Mouse (Mus musculus) layer of hippocampus, postnatal 10 days (tissue): ENCODE results near the gene Ubtd2. TPM values are rescaled to one million over a fixed set of nuclear protein-coding genes. Genes with fewer than 3 reads are reported as not detected.
A peak's percentile ranks its signal among the peaks of the same experiment; 100 is the strongest.

Experiments
- DNase-seq, 2 experiments: peaks; one replicate each; pipeline ENCODE4 v3.0.0; 2021; ENCODE audit warnings: low spot score in 2 of 2
- total RNA-seq, 2 experiments: library from RNA; stranded (reverse); gene quantifications; 2 replicates each; pipeline ENCODE4 v1.2.3; 2021

The Ubtd2 gene
- total RNA-seq, 2 experiments from 2014 or later, result 45.3 to 45.5 TPM

DNA sequence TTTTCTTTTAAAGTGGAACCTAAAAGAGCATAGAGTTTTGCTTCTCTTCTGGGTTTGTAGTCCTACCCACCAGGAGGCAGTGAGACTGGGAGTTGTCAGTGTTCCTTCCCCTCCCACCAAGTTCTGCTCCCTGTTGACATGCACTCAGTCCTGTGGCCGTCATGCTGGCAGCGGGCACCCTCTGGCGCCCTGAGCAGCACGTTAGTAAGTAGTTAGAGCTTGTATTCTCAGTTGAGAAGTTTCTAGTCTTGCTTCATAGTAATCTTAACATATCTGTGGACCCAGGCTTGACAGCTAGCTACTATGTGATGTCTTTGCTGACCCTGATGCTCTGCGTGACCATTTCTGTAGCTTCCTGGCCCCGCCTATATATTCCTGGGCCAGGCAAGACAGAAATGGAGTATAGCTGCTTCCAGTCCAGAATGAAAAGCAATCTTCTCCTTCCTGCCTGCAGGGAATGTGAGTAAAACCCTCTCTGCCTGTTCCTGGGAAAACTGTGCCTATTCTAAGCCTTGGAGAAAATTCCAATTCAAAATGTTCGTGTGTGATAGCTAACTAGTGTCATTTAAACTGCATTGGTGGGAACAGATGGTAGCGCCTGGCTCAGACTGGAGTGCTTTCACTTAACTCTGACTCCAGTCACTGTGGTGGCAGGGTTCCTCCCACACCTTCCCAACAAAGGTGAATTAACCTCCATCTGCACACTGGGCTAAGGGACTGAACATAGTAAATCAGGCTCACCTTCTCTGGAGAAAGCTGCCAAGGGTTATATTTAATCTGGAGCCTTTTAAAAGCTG lies 61.9 kb downstream of the Ubtd2 start:
- peak in 1 of 2 experiments; percentile 38 for DNase-seq

DNA sequence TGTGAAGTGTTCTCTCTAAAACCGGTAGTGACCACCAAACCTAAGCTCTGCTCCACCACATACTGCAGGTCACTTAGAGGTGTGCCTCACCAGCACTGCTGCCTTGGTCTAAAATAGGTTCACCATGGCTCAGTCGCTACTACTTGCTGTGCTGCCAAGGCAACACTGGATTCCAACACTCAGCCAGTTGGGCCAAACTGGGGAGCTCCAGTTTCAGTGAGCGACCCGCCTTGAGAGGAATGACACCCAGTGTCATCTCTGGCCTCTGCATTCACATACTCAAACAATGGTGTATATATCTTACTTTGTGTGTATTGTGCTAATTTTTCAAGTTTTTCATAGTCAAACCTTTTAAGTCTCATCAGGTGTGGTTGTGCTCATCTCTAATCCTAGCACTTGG lies 63.6 kb downstream of the Ubtd2 start:
- DNase-seq, result no peak

DNA sequence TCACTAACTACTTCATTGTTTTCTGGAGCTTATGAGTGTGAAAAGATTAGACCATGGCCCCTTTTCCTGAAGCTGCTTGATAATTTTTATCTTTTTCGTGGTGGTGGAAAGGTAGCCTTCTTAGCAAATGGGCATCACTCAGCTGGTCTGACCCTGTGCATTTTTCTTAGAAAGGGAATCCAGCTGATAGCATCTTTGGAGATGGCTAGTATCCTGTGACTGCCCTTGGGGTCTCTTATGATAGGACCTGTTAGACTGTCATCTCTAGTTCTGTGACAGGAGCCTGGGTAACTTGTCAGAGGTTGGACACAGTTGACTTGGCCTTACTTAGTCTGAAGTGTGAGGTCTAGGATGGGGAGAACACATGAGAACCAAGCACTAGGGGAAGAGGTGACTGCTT lies 64.2 kb downstream of the Ubtd2 start:
- no peak for DNase-seq

DNA sequence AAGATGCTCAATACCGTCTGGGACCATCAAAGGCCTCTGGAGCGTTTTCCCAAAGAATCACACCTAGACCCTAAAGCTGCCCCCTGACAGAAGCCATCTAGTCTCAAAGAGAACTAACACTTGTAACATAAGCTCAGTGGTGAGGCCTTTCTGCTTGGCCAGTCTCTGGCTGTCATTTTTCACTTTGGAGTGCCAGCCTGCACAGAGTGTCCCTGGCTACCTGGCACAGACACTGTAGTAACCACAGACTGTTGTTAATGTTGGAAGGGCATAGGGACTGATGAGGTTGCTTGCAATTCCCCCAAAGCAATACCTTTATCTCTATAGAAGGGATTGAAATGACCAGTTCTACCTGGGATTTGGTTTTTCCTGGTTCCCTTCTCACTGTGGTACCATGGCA lies 66.1 kb downstream of the Ubtd2 start:
- DNase-seq, result no peak

DNA sequence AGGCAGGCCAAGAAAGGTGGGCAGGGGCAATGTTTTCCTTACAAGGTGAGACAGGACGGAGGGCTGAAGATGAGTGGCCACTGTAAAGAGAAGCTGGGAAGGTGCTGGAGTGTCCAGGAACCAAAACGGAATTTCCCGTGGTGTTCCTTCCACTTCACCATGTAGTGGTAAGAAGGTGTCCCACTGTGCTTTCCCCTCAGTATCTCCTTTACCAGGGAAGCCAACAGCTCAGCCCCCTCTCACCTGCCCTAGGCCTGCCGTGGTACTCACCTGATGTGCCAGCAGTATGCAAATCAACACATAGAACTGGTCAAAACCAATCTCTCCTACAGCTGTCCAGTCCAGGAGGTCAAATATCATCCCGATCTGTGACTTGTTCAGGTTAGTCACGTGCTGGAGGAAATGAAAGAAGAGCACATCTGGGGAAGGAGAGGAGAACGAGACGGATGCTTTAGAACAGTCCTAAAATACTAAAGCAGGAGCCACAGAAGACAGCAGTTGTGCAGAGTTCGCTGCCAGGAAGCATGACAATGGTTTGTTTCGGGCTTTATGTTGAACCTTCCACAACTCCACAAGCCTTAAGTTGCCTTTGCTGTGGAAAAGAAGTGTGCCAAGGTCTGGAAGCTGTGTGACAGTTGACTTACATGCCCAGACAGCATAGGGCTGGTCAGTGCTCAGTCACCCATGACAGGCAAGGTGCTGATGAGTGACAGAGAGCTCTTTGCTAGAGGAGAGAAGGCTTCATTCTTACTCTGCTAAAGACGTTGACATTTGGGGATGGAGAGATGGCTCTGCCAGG lies 69.2 kb downstream of the Ubtd2 start:
- no peak for DNase-seq

DNA sequence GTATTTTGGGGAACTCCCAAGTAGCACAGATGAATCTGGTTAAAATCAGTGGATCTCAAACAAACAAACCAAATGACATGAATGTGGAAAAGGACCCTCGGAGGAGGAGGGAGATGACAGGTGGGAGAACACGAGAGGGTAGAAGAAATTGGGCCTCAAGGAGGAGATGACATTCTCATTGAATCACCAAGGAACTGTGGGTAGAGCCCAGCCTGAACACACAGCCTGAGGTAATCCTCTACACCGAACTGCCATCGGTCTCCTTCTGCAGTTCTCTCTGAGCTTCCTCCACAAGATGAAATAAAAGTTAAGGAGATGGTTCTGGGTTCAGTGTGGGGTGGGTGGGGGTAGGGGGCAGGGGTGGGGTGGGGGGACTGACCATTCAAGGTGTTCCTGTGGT lies 71.8 kb downstream of the Ubtd2 start:
- no peak for DNase-seq

DNA sequence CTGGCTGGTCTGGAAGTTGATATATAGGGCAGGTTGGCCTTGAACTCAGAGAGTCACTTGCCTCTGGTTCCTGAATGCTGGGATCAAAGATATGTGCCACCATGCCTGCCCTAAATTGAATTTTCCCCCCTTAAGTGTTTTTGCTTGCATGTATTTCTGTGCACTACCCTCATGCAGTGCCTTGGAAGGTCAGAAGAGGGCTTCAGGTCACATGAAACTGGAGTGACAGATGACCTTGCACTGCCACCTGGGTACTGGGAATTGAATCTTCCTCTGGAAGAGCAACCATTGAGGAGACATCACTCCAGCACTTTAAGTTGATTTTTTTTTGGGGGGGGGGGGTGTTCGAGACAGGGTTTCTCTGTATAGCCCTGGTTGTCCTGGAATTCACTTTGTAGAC lies 75.0 kb downstream of the Ubtd2 start:
- no peak for DNase-seq

DNA sequence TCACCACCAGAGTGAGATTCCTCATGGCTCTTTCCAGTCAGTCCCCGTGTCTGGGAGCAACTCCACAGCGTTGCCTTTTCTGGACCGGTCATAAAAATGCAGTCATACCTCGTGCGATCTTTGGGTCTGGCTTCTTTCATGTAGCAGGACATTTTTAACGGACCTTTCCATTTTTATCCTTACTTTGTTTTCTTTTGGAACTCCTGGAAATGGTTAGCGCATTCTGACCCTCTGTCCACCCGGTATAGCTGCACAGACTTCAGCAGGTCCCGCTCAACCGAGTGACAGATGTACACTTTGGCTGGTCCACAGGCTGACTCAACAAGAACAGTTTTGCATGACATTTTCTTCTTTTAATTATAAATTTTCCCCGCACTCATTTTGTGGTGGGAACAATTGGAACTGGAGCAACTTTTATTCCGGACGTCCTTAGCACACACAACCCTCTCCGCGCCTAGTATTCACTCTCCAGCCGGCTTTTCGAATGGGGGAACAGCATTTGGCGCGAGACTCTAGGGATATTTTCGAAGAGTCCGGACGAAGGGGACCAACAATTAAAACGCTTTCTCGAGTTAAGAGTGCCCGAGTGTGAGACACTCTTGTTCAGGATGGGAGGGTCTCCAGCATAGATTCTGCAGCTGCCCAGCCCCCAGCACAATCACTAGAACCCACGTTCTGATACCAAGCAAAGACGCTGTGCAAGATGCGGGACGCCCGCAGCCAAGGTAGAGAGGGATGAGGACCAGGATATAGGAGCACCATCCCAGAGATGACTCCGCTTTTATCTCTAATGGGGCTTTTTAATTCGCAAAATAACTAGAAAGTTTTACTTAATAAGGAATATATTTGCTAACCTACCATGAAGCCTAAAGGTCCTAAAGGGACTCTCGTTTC lies 76.9 kb downstream of the Ubtd2 start, which contains the start of gene Efcab9:
Gene Efcab9 (minus strand): TSS at position 211 of the 894 bp plus-strand sequence.
- DNase-seq, result no peak

DNA sequence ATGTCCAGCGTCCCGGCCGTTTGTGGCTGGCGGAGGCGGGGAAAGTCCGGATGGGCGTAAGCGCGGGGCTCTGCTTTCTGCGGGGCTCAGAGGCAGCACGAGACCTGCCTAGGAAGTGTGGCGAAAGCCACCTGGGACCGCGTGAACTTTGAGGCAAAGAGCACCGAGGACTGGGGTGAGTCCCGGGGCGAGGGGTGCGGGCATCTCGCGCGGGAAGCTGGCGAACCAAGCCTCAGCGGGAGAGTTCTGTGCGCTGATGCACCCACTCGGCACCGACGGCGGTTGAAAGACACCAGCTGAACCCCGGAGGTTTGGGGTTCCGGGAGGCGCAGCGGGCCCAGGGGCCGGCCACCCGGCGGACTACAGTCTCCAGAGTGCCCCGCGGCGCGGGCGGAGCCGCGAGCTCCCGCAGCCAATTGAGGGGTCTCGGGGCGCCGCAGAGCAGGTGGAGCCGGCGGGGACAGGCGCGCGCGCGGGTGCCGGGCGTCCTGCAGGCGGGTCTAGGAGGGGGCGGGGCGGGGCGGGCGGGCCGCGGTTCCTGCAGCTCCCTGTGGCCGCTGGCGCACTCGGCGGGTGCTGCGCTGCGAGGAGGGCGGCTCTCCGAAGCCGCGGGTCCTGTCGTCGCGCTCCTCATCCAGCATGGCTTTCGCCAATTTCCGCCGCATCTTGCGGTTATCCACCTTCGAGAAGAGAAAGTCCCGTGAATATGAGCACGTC lies 77.8 kb downstream of the Ubtd2 start, which contains the start of gene Stk10:
Gene Stk10 (plus strand): TSS at position 541 of the 717 bp plus-strand sequence.
- DNase-seq, result peak; percentile 85 to 91

DNA sequence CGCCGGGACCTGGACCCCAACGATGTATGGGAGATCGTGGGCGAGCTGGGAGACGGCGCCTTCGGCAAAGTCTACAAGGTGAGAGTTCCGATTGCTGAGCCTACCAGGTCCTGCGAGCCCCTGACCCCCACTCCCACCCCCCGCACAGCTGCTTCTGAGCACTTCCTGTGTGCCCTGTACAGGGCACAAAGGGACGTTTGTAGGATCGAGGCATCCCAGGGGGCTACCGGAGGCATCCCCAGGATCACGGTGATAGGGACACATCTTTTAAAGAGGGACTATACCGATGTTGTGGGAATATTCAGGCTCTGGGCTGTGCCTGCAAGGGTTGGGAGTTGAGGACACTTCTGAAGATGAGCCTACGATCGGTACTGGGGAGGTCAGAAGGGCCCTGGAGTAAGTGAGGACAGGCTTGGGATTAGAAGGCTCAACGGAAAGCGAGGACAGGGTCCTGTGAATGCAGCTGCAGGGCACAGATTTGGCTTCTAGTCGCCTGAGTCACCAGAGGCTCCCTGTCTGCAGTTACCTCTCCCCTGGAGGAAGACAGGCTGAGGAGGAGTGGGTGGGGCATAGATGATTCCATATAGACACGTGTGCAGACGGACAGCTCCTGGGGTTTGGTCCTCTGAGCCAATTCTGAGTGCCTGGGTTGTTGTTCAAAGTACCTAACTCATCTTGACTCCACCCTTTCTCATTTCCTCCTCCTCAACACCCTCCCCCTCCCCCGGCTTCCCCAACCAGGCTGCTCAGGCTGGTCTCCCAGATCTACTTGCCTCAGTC lies 78.5 kb downstream of the Ubtd2 start:
- DNase-seq, result no peak

DNA sequence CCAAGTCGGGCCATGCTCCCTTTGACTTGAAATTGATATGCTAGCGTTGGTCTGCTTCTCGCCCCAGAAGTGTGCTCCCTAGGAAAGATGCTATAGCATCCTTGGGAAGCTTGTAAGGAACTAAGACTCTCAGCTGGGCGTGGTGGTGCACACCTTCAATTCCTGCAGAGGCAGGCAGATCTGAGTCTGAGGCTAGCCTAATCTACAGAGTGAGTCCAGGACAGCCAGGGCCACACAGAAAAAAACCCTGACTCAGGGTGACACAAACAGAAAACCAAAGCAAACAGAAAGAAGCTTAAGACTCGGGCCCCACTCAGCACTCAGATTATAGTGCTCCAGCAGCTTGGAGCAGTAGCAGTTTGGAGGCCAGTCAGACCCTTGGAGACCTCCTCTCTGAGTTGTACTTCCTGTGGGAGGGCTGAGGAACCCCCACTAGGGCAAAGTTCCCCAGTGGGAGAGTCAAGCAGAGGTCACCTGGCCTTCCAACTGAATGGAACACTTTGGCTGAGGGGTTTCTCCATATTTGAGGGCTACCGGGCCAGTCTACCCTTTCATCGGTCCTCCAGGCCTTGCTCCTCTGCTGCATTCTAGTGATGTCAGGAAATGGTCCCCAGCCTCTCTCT lies 79.4 kb downstream of the Ubtd2 start:
- DNase-seq, result no peak

DNA sequence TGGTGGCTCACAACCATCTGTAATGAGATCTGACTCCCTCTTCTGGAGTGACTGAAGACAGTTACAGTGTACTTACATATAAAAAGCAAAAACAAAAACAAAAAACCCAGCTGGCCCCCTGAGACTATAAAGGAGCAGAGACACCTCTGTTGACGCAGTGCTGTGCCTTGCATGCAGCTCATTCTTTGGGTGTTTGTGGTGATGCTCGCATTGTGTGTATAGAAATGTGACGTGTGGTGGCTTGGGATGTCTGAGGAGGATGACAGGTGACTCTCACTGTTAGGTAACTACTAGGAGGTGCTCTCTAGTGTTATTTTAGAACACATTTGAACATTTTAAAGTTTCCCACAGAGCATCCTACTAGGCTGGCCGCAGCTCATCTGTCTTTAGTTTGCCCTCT lies 80.5 kb downstream of the Ubtd2 start:
- no peak for DNase-seq

DNA sequence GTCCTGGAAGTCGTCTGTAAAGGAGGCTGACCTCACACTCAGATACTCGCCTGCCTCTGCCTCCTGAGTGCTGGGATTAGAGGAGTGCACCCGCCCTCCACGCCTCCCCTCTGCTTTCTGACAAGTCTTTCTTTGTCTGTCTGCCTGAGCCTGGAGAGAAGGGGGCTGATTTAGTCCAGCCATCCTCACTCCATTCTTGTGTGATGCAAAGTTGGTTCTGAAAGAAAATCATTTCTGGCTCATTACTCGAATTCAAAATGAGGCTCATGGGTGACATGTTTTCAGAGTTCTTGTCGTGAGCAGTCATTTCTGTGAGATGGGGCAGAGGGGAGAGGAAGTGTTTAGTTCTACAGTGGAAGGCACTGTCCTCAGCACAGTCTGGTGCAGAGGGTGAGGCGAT lies 81.8 kb downstream of the Ubtd2 start:
- no peak for DNase-seq

DNA sequence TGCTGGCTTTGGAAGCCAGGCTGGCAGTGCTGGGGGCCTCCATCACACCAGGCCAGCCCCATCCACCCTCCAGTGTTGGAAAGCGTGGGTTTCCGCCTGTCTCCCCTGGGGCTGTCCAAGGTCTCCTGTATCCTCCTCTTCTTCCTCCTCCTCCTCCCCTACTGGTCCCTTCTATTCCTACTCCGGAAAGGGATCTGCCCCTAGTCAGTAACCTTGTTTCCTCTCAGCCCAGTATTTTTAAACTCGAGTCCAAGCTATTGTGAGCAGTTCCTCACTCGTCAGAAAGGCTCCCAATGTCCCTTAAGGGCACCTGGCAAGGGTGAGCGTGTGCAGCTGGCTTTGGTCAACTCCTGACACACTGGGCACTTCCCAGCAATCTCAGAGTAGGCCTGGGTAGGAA lies 83.3 kb downstream of the Ubtd2 start:
- DNase-seq, result no peak

DNA sequence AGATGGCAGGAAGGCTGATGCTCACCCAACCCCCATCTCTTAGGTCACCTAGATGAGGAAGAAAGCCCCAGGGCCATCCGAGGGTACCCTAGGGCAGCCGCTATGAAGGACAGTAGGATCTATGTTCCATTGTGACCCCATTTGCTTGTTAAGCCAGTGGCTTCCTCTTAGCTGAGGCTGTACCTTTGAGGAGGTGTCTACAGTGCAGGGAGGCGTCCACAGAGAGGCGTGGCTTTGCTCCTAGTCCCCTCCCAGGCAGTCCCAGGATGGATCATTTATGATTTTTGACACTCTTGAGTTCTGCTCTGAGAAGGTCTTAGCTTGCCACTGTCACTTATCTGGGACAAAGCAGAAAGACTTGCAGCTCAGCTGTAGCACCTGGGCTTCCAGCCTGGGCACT lies 83.7 kb downstream of the Ubtd2 start:
- no peak for DNase-seq

DNA sequence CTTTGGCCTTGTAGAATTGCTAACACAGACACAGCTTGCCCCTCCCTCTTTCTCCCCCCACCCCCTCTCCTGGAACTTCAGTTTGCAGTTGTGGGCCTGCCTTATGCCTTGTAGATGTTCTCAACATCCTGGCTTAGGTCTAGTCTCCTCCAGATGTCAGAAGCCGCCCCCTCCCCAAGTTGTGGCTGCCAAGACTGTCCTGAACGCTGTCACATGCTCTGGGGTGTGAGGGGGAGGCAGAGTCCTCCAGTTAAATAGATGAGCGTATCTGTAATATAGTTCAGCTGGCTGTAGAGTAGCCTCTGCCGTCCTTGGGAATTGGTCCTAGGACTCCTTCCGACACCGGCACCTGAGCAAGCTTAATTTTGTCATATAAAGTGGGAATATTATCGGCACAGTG lies 84.5 kb downstream of the Ubtd2 start:
- no peak for DNase-seq

DNA sequence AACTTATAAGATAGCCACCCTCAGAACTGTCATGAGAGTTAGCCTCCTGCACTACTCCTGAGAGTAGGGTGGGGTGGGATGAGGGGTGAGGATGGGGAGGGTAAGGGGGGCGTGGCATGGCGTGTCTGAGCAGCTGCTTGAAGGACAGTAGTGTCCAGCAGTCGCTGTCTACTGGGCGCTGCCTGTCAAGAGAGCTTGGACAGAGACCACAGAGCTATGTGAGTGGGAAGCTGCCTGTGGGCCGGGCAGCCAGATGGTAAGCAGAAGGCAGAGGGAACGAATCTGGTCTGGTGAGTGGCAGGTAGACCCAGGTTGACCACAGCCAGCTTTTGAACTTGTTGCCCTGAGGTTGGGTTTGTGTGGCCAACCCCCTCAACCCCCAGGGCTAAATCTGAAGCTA lies 85.3 kb downstream of the Ubtd2 start:
- DNase-seq, result no peak

DNA sequence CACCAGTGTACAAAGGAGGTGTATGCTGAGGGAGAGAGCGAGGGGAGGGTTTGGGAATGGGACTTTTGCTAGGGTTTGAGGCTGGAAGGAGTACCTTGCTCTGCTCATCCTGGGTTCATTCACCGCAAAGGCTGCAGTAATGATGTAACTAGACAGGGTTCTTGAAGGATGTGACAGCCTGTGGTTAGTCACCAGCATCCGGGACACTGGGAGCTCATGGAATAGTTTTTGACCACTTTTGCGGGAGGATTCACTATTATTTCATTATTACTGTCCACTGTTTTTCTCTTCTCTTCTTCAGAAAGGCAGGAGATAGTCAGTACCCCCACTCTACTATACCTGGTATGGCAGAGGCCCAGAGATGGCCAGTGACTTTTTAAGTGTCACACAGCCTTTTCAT lies 87.0 kb downstream of the Ubtd2 start:
- no peak for DNase-seq

DNA sequence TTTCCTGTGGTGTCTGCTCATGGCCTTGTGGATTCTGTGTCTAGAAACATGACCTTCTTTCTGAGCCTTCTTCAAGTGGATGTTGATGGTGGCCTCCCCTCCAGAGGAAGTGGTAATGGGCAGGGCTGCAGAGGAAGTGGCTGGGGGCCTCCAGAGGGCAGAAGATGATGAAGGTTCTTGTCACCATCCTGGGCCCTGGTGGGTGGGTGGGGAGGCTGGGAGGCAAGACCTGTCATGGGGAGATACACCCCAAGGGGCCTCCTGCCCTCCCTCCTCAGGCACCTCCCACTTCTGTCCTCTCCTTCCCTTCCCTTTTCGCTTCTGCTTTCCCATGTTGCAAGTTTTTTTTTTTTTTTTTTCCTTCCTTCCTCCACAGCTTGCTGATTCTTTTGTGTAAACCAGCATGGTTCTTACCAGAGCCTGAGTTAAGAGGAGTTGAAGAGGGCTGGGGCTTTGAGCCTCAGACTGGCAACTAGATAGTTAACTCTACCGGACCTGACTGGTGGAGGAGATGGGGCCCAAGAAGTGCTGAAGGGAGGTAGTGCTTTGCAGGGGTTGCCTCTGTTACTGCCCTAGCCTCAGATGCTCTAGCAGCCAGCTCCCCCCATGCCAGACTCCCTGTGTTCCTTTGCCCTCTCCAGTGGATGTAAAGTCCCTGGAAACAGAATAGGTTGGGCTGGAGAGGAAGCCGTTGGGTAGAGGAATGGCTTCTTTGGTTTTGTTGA lies 87.7 kb downstream of the Ubtd2 start:
- no peak for DNase-seq
